Mouse (Mus musculus): ENCODE data around the gene Gm4302. TPM values are rescaled to one million over a fixed set of nuclear protein-coding genes. Genes with fewer than 3 reads are reported as not detected.

The Gm4302 gene
- polyA plus RNA-seq, 1 experiment from 2014 or later, result not detected

Other genes starting within 250 kb of the Gm4302 start
- gene Gm4301, start 5.2 kb upstream of the Gm4302 start, polyA plus RNA-seq (2014; fragmentation: Nextera tagmentation; extraction: Ambion mirVana), result not detected in 2 replicates
- not detected in 2 replicates for gene Gm4303, start 5.1 kb downstream of the Gm4302 start, polyA plus RNA-seq (2014; fragmentation: Nextera tagmentation; extraction: Ambion mirVana)
- gene Gm4305, start 10.3 kb downstream of the Gm4302 start, polyA plus RNA-seq (2014; fragmentation: Nextera tagmentation; extraction: Ambion mirVana), result not detected in 2 replicates
- not detected in 2 replicates for gene Gm4307, start 20.5 kb downstream of the Gm4302 start, polyA plus RNA-seq (2014; fragmentation: Nextera tagmentation; extraction: Ambion mirVana)
- gene Gm4312, start 41.7 kb downstream of the Gm4302 start, polyA plus RNA-seq (2014; fragmentation: Nextera tagmentation; extraction: Ambion mirVana), result not detected in 2 replicates
- 9.9 and 14.3 TPM in 2 replicates for gene Tmtc3, start 146.5 kb downstream of the Gm4302 start, polyA plus RNA-seq (2014; fragmentation: Nextera tagmentation; extraction: Ambion mirVana)
- 6.2 and 7.4 TPM in 2 replicates for gene Cep290, start 146.7 kb downstream of the Gm4302 start, polyA plus RNA-seq (2014; fragmentation: Nextera tagmentation; extraction: Ambion mirVana)
- 15.4 and 17.2 TPM in 2 replicates for gene 4930430F08Rik, start 249.6 kb downstream of the Gm4302 start, polyA plus RNA-seq (2014; fragmentation: Nextera tagmentation; extraction: Ambion mirVana)
- gene 1700017N19Rik, start 249.6 kb downstream of the Gm4302 start, polyA plus RNA-seq (2014; fragmentation: Nextera tagmentation; extraction: Ambion mirVana), result 0.51 TPM in 1 of 2 replicates, not detected in the other